Mouse (Mus musculus): ENCODE measurements at regions not wholly inside any gene's neighbourhood (a gene's known extent, or its start where the extent isn't known, plus 50 kb on each side); places are given as distances from the start of the nearest gene placed in this dataset.

- no peak for TF ChIP-seq POLR2A (IDR thresholded peaks at IDR 0.05; ENCODE audit: extremely low read depth, insufficient read depth, low read length)
- TF ChIP-seq CTCF (IDR thresholded peaks at IDR 0.05; ENCODE audit: low read depth, low read length): no peak
- no peaks in the 10 kb centered on the region for H3K79me2 ChIP-seq (ENCODE audit: control insufficient read depth, insufficient read depth, low read length)
- H3K4me1 ChIP-seq (ENCODE audit: control insufficient read depth, insufficient read depth, low read length): no peaks in the 10 kb centered on the region
- DNase-seq (ENCODE audit: extremely low read depth, low read depth, low spot score): no peak
- 71% methylated on average over 3 of the region's 3 CpGs for WGBS
- no peaks in the 10 kb centered on the region for H3K36me3 ChIP-seq (ENCODE audit: control insufficient read depth, insufficient read depth, low read length)
- H3K4me3 ChIP-seq (ENCODE audit: insufficient read depth, low read depth, low read length): no peak overlapping the region
- no peak overlapping the region for H3K9ac ChIP-seq (ENCODE audit: low read depth, low read length)
- H3K27me3 ChIP-seq (ENCODE audit: control insufficient read depth, insufficient read depth, low read length): no peaks in the 10 kb centered on the region
- no peak overlapping the region for H3K27ac ChIP-seq (replicated peaks; ENCODE audit: insufficient read depth, low read depth, low read length)
These were observed 103.7 kb upstream of the Onecut1 start for GRCm38 (mm10) chr9:74758025-74758424.

GRCm38 (mm10) chr9:74758876-74759275 lies 102.8 kb upstream of the Onecut1 start:
- DNase-seq (ENCODE audit: extremely low read depth, low read depth, low spot score): no peak
- Histone ChIP-seq H3K27me3 (ENCODE audit: control insufficient read depth, insufficient read depth, low read length) (no peaks in the 10 kb centered on the region), H3K4me1 (ENCODE audit: control insufficient read depth, insufficient read depth, low read length) (no peaks in the 10 kb centered on the region), H3K9ac (ENCODE audit: low read depth, low read length) (no peak overlapping the region), H3K4me3 (ENCODE audit: insufficient read depth, low read depth, low read length) (no peak overlapping the region), H3K27ac (replicated peaks; ENCODE audit: insufficient read depth, low read depth, low read length) (no peak overlapping the region), H3K79me2 (ENCODE audit: control insufficient read depth, insufficient read depth, low read length) (no peaks in the 10 kb centered on the region), H3K36me3 (ENCODE audit: control insufficient read depth, insufficient read depth, low read length) (no peaks in the 10 kb centered on the region)
- 89% methylated on average over 4 of the region's 4 CpGs for WGBS
- TF ChIP-seq CTCF (IDR thresholded peaks at IDR 0.05; ENCODE audit: low read depth, low read length): no peak
- TF ChIP-seq POLR2A (IDR thresholded peaks at IDR 0.05; ENCODE audit: extremely low read depth, insufficient read depth, low read length): no peak

- H3K27me3 ChIP-seq (ENCODE audit: control insufficient read depth, insufficient read depth, low read length): no peaks in the 10 kb centered on the region
- H3K4me1 ChIP-seq (ENCODE audit: control insufficient read depth, insufficient read depth, low read length): no peaks in the 10 kb centered on the region
- no peak overlapping the region for H3K9ac ChIP-seq (ENCODE audit: low read depth, low read length)
- WGBS: 64% methylated on average over 3 of the region's 3 CpGs
- no peaks in the 10 kb centered on the region for H3K36me3 ChIP-seq (ENCODE audit: control insufficient read depth, insufficient read depth, low read length)
- H3K4me3 ChIP-seq (ENCODE audit: insufficient read depth, low read depth, low read length): no peak overlapping the region
- TF ChIP-seq CTCF (IDR thresholded peaks at IDR 0.05; ENCODE audit: low read depth, low read length) (no peak), POLR2A (IDR thresholded peaks at IDR 0.05; ENCODE audit: extremely low read depth, insufficient read depth, low read length) (no peak)
- H3K79me2 ChIP-seq (ENCODE audit: control insufficient read depth, insufficient read depth, low read length): no peaks in the 10 kb centered on the region
- no peak for DNase-seq (ENCODE audit: extremely low read depth, low read depth, low spot score)
- no peak overlapping the region for H3K27ac ChIP-seq (replicated peaks; ENCODE audit: insufficient read depth, low read depth, low read length)
These were observed 81.3 kb upstream of the Onecut1 start for GRCm38 (mm10) chr9:74780419-74780818.

GRCm38 (mm10) chr9:74793394-74793793 lies 68.3 kb upstream of the Onecut1 start:
- peak overlapping the region; percentile 64; the same call in 1 of the 2 replicates for H3K9ac ChIP-seq (ENCODE audit: low read depth, low read length)
- H3K79me2 ChIP-seq (ENCODE audit: control insufficient read depth, insufficient read depth, low read length): no peaks in the 10 kb centered on the region
- H3K27ac ChIP-seq (replicated peaks; ENCODE audit: insufficient read depth, low read depth, low read length): peak overlapping the region; percentile 99
- 11% methylated on average over 1 of the region's 1 CpGs for WGBS
- no peaks in the 10 kb centered on the region for H3K27me3 ChIP-seq (ENCODE audit: control insufficient read depth, insufficient read depth, low read length)
- peaks cover 35% of the 10 kb centered on the region for H3K4me1 ChIP-seq (ENCODE audit: control insufficient read depth, insufficient read depth, low read length)
- no peak overlapping the region for H3K4me3 ChIP-seq (ENCODE audit: insufficient read depth, low read depth, low read length)
- H3K36me3 ChIP-seq (ENCODE audit: control insufficient read depth, insufficient read depth, low read length): no peaks in the 10 kb centered on the region
- no peak for TF ChIP-seq POLR2A (IDR thresholded peaks at IDR 0.05; ENCODE audit: extremely low read depth, insufficient read depth, low read length)
- peak; percentile 100 for DNase-seq (ENCODE audit: extremely low read depth, low read depth, low spot score)

- WGBS: 11% methylated on average over 4 of the region's 4 CpGs
- Histone ChIP-seq H3K27ac (replicated peaks; ENCODE audit: insufficient read depth, low read depth, low read length) (peak overlapping the region; percentile 54; the same call in 1 of the 2 replicates), H3K79me2 (ENCODE audit: control insufficient read depth, insufficient read depth, low read length) (no peaks in the 10 kb centered on the region), H3K27me3 (ENCODE audit: control insufficient read depth, insufficient read depth, low read length) (no peaks in the 10 kb centered on the region), H3K9ac (ENCODE audit: low read depth, low read length) (peak overlapping the region; percentile 37; the same call in 1 of the 2 replicates), H3K4me1 (ENCODE audit: control insufficient read depth, insufficient read depth, low read length) (peaks cover 41% of the 10 kb centered on the region), H3K4me3 (ENCODE audit: insufficient read depth, low read depth, low read length) (no peak overlapping the region), H3K36me3 (ENCODE audit: control insufficient read depth, insufficient read depth, low read length) (no peaks in the 10 kb centered on the region)
- DNase-seq (ENCODE audit: extremely low read depth, low read depth, low spot score): peak; percentile 69
- no peak for TF ChIP-seq POLR2A (IDR thresholded peaks at IDR 0.05; ENCODE audit: extremely low read depth, insufficient read depth, low read length)
- TF ChIP-seq CTCF (IDR thresholded peaks at IDR 0.05; ENCODE audit: low read depth, low read length): no peak
These were observed 65.7 kb upstream of the Onecut1 start for GRCm38 (mm10) chr9:74795994-74796393.

- H3K27me3 ChIP-seq (ENCODE audit: control insufficient read depth, insufficient read depth, low read length): no peaks in the 10 kb centered on the region
- WGBS: 63% methylated on average over 5 of the region's 5 CpGs
These were observed 64.4 kb upstream of the Onecut1 start for GRCm38 (mm10) chr9:74797272-74797844.

More at GRCm38 (mm10) chr9:74797272-74797844, 64.4 kb upstream of the Onecut1 start:
- Histone ChIP-seq H3K4me1 (ENCODE audit: control insufficient read depth, insufficient read depth, low read length) (peaks cover 44% of the 10 kb centered on the region), H3K36me3 (ENCODE audit: control insufficient read depth, insufficient read depth, low read length) (no peaks in the 10 kb centered on the region), H3K4me3 (ENCODE audit: insufficient read depth, low read depth, low read length) (no peak overlapping the region), H3K79me2 (ENCODE audit: control insufficient read depth, insufficient read depth, low read length) (no peaks in the 10 kb centered on the region), H3K9ac (ENCODE audit: low read depth, low read length) (no peak overlapping the region), H3K27ac (replicated peaks; ENCODE audit: insufficient read depth, low read depth, low read length) (no peak overlapping the region)
- peak; percentile 65 for DNase-seq (ENCODE audit: extremely low read depth, low read depth, low spot score)
- TF ChIP-seq POLR2A (IDR thresholded peaks at IDR 0.05; ENCODE audit: extremely low read depth, insufficient read depth, low read length) (no peak), CTCF (IDR thresholded peaks at IDR 0.05; ENCODE audit: low read depth, low read length) (no peak)
